Mouse (Mus musculus): Measurements from ENCODE around the gene Wdr1. TPM values are rescaled to one million over a fixed set of nuclear protein-coding genes. Genes with fewer than 3 reads are reported as not detected.
"Not testable (repeated sequence)": the region's sequence is repeated elsewhere in the genome, so short reads cannot be mapped to it uniquely, and the experiment has no call there.

The Wdr1 gene
- total RNA-seq, 2 experiments from 2014 or later: 129 to 137 TPM

- DNase-seq (ENCODE audit: low spot score): no peak
- intact Hi-C loops (cut with DNase I): no loop called here
Observed at GRCm38 (mm10) chr5:38500043-38500442, 63.0 kb downstream of the Wdr1 start.

GRCm38 (mm10) chr5:38499316-38499811 lies 63.7 kb downstream of the Wdr1 start:
- intact Hi-C loops (cut with DNase I): no loop called here
- DNase-seq (ENCODE audit: low spot score): no peak

- intact Hi-C loops (cut with DNase I): no loop called here
- no peak for DNase-seq (ENCODE audit: low spot score)
Observed at GRCm38 (mm10) chr5:38498479-38498878, 64.5 kb downstream of the Wdr1 start.

- DNase-seq (ENCODE audit: low spot score): no peak
- intact Hi-C loops (cut with DNase I): no loop called here
Observed at GRCm38 (mm10) chr5:38496491-38497057, 66.4 kb downstream of the Wdr1 start.

- intact Hi-C loops (cut with DNase I): no loop called here
- no peak for DNase-seq (ENCODE audit: low spot score)
Observed at GRCm38 (mm10) chr5:38493890-38494289, 69.1 kb downstream of the Wdr1 start.

- intact Hi-C loops (cut with DNase I): no loop called here
- DNase-seq (ENCODE audit: low spot score): no peak
Observed at GRCm38 (mm10) chr5:38491763-38492162, 71.3 kb downstream of the Wdr1 start.

GRCm38 (mm10) chr5:38489739-38490138 lies 73.3 kb downstream of the Wdr1 start:
- intact Hi-C loops (cut with DNase I): no loop called here

GRCm38 (mm10) chr5:38488673-38489615 lies 74.1 kb downstream of the Wdr1 start:
- intact Hi-C loops (cut with DNase I): no loop called here
- DNase-seq (ENCODE audit: low spot score): no peak

More at GRCm38 (mm10) chr5:38489739-38490138, 73.3 kb downstream of the Wdr1 start:
- DNase-seq (ENCODE audit: low spot score): no peak

- no peak for DNase-seq (ENCODE audit: low spot score)
- intact Hi-C loops (cut with DNase I): no loop called here
Observed at GRCm38 (mm10) chr5:38488026-38488425, 75.0 kb downstream of the Wdr1 start.

GRCm38 (mm10) chr5:38487247-38487646 lies 75.8 kb downstream of the Wdr1 start:
- intact Hi-C loops (cut with DNase I): no loop called here
- no peak for DNase-seq (ENCODE audit: low spot score)

GRCm38 (mm10) chr5:38485946-38486345 lies 77.1 kb downstream of the Wdr1 start:
- intact Hi-C loops (cut with DNase I): no loop called here
- DNase-seq (ENCODE audit: low spot score): no peak

GRCm38 (mm10) chr5:38483518-38484110 lies 79.4 kb downstream of the Wdr1 start:
- DNase-seq (ENCODE audit: low spot score): no peak
- intact Hi-C loops (cut with DNase I): loop anchor here (5.0 kb wide), 1 partner anchor 79 kb away; the partner anchor contains the start of gene Wdr1

GRCm38 (mm10) chr5:38480822-38481707 lies 82.0 kb downstream of the Wdr1 start:
- no peak for DNase-seq (ENCODE audit: low spot score)
- intact Hi-C loops (cut with DNase I): loop anchor here (5.0 kb wide), 1 partner anchor 81 kb away; the partner anchor contains the start of gene Wdr1

- peak; percentile 45 for DNase-seq (ENCODE audit: low spot score)
- intact Hi-C loops (cut with DNase I): loop anchor here (2.0 to 5.0 kb wide), 2 partner anchors 82 to 173 kb away; partner anchors contain the start of gene Wdr1
Observed at GRCm38 (mm10) chr5:38479908-38480725, 82.9 kb downstream of the Wdr1 start.

- intact Hi-C loops (cut with DNase I): loop anchor here (2.0 kb wide), 1 partner anchor 173 kb away; no protein-coding TSS in a partner anchor
- DNase-seq (ENCODE audit: low spot score): not testable (repeated sequence)
Observed at GRCm38 (mm10) chr5:38479545-38479907, 83.5 kb downstream of the Wdr1 start.

GRCm38 (mm10) chr5:38479027-38479426 lies 84.0 kb downstream of the Wdr1 start:
- intact Hi-C loops (cut with DNase I): loop anchor here (2.0 kb wide), 1 partner anchor 172 kb away; no protein-coding TSS in a partner anchor
- no peak for DNase-seq (ENCODE audit: low spot score)

GRCm38 (mm10) chr5:38477731-38478445 lies 85.1 kb downstream of the Wdr1 start:
- DNase-seq (ENCODE audit: low spot score): no peak
- intact Hi-C loops (cut with DNase I): loop anchor here (2.0 kb wide), 1 partner anchor 171 kb away; no protein-coding TSS in a partner anchor
